Mouse (Mus musculus): Measurements from ENCODE around the gene Acaca.
"Not testable (repeated sequence)": the region's sequence is repeated elsewhere in the genome, so short reads cannot be mapped to it uniquely, and the experiment has no call there.

The Acaca gene

DNA sequence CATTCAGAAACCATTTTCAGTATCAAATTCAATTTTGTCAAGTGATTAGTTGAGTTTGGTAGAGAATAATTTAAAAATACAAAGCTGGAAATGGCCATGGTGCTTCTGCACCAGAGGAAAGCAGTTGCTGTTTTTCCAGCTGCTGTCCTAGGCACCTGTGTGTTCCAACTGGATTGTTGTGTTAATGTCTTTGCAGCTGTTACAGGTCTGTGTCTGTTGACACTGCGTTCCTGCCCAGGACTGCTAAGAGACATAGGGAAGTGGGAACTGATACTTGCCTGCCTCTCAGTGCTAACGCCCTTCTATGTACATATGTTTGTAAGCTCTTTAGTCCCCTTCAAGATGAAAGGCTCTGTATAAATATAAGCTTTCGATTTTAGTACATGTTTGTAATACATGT, 203.4 kb downstream of the Acaca start:
- no peak for DNase-seq (ENCODE audit: low spot score)

DNA sequence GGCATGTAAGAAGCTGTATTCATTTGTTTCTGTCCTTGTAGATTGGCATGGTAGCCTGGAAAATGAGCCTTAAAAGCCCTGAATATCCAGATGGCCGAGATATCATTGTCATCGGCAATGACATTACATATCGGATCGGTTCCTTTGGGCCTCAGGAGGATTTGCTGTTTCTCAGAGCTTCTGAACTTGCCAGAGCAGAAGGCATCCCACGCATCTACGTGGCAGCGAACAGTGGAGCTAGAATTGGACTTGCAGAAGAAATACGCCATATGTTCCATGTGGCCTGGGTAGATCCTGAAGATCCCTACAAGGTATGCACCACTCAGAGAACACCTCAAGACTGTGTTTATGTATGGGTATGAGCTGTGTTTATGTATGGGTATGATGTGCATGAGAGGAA, 208.8 kb downstream of the Acaca start:
- not testable (repeated sequence) for DNase-seq (ENCODE audit: low spot score)

DNA sequence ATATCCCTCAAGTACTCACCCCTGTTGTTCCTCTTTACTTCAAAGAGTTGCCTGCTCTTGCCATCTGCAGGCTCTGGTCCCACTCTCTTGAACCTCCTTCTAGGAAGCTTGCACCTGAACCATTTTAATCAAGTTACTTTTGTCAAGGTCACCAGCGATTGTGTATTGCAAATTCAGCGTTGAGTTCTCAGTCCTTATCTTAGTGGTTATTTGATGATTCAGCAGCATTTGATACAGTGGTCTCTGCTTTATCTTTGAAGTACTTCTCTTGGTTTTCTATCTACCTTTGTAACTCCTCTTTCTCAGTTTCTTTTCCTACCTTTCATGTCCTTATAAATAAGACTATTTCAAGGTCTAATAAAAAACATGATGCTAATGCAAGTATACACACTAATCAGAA, 211.2 kb downstream of the Acaca start:
- no peak for DNase-seq (ENCODE audit: low spot score)

DNA sequence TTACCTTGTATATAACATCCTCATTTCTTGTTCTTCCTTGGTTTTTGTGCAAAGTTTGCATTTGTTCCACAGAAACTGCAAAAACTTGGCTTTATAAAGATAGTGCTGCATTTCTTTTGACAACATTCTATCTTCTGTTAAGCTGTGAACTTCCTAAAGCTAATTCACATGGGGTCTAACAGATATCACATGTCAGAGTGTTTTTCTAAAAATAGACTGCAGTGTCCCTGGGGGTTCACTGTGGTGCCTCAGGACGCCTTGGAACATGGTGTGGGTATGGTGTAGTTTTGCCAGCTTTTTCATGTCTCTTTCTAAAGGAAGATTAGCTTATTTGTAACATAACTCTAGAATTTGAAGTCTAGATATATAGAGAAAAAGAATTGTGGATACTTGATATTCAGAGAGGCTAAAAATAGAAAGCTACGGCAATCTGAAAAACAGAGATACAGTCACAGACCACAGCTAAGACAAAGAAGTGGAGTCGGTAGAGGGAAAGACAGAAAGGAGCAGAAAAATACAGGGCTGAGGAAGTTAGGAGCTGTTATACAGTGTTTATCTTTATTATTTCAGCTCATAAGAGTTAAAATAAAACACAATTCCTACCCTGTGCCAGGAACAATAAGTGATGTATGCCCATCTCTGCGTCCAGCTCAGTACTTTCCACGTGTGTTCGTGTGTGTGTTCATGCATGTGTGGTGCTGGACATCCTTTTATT, 215.2 kb downstream of the Acaca start:
- DNase-seq (ENCODE audit: low spot score): no peak

DNA sequence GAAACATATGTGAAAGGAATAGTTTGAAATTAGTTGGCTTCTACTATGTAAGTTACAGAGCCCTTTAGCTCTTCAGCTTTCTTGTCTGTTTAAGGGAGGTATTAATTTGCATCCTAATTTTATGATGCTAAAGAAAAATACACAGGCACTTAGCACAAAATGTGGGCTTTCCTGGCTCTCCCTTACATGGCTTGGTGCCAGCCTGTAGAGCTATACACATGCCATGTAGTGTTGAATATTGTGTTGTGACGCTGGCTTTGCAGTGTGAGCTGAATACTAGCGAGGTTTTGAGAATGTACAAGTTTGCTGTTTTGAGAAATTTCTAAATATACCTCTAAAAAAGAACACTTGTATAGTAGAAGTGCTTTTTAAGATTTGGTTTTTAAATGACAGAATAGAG, 218.3 kb downstream of the Acaca start:
- DNase-seq (ENCODE audit: low spot score): no peak

DNA sequence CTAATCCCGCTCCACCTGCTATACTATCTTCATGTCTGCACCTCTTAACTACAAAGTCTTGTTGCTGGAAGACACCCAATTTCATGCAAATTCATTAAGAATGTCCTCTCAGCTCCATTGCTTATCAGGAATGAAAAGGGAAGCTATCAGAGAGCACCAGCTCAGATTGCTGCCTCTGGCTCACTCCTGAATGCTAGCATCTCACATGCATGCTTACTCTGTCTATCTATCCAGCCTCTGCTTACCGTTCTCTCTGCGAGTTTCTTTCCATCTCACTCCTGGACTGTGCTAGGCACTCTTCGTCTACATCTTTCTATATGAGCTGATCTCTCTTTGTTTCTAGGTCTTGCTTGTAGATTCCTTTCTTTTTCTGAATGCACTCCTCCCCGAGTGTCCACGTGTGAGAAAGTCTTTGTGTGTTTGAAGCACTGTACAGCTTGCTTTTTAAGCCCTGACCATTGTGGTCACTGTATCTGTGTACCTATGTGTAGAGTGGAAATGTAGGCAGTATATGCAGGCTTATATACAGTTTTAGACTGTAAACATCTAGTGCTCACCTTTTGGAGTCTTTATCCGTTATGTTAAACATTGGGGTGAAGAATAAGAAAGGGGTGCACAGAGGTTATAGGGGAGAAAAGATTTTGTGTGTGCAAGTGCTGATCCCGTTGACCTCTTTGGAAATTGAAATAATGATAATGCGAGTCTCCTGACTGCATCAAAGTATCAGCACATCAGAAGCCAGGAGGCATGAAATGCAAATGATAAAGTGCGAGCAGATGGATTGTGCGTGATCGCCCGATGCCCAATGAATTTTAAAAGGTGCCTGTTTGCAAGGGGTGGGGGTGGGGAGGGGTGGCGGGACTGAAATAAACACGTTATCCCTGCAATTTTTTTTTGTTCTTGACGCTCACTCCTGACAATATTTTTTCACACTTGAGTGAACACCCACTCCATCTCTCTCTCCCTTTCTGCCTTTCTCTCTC, 219.7 kb downstream of the Acaca start:
- DNase-seq (ENCODE audit: low spot score): no peak

DNA sequence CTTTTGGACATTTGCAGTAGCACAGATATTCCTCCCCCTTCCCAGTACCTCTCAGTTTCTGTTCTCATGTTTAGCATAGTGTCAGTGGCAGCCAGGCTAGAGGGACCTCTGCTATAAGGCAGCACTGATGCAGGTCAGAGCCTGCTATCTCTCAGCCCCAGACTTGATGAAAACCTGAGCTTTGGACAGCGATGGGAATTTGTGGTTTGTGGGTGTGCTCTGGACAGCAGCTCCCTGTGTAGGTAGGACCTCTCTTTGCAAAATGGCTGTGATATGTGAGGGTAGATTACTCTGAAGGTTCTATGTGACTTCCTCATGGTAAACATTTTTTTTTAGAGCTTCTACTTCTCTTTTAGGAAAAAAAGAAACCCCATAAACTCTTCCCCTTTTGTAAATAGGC, 221.7 kb downstream of the Acaca start:
- no peak for DNase-seq (ENCODE audit: low spot score)

DNA sequence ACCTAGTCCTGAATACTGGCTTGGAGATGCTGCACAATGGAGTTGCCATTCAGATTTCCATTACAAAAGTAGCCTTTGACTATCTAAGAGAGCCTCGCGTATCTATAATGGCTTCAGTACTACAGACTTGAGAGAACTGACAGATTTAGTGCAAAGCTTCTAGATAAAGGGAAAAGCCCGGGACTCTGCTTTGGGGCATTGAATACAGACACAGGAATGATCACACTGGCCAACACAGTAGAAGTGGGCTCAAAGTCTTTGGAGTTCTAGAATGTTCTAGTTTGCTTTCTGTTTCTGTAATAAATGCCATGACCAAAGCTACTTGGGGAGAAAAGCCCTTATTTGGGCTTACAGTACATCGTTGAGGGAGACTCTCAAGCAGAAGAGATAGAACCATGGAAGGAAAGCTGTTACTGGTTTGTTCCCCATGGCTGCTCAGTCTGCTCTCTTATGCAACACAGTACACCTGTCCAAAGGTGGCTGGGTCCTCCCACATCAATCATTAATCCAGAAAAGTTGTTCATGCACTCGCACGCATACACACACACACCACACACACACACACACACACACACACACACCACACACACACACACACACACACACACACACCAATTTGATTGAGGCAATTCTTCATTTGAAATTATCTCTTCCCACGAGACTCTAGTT, 223.7 kb downstream of the Acaca start:
- DNase-seq (ENCODE audit: low spot score): no peak

DNA sequence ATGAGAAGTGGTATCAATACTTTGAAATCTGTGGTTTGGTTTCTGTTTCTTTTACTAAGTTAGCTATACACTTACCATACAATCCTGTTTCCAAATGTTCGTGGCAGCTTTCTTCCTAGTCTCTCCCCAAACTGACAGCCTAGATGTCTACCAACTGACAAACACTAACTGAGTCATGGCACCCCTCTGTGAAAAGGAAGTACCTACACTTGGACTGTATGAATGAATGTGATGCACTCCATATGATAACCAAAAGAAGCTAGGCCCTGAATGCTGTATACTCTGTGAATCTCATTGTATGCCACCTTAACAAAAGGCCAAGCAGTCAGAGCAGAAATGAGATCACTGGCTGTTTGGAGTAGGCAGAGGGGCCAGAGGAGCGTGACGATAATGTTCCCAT, 227.8 kb downstream of the Acaca start:
- no peak for DNase-seq (ENCODE audit: low spot score)

DNA sequence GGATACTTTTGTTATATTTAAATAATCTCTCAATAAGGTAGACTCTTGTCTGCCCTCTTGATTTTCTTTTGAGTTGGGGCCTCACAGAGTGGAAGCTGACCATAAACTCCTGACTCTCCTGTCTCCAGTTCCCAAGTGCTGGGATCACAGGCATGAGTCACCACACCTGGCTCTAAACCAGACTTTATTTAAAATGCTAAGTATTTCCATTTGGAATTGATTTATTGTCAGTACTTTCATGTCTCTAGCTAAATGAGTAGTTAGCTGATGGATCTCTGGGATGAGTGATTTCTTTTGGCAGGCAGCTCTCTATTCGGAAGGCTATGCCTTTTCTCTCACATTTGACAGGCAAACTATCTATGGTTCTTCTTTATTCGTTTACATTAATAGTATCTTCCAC, 228.3 kb downstream of the Acaca start:
- DNase-seq (ENCODE audit: low spot score): no peak

DNA sequence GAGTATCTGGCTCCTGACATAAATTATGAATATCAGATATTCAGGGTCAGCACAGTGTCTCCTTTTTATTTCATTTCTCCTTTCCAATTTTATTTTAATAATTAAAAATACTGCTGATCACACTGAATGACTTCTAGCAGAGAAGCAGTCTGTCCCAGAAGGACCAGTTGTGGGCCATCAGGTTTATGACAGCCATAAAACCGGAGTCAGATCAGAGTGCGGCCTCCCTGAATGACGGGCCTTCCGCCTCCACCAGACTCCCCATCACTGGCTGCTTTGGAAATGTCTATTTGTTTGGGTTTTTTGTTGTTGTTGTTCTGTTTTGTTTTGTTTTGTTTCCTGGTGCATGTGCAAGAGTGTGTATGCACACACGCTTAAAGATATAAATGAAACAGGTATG, 232.1 kb downstream of the Acaca start:
- DNase-seq (ENCODE audit: low spot score): no peak

DNA sequence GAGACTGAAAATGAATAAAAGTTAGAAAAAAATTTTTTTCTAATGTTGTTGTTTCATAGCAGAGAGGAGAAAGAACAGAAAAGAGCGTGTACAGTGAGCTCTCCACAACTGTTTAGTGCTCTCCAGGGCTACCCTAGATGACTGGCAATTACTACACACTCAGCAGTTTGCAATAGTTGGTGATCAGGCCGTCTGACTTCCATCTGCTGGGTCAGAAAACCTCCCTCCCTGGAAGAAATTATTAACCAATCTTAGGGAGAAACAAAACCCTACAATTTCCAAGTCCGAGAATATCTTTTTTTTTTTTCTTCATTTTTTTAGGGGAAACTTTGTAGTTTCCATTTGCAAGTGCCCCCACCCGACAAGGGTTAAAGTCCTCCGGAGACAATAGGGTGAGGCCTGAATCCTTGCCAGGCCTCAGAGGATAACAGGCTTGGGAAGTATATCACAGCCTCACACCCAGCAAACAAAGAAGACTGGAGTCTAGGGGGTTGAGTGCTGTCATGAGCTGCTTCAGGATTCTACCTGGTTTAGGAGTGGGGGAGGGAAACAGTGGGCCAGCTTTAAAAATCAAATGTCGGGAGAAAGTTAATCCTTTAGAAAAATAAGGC, 233.3 kb downstream of the Acaca start:
- no peak for DNase-seq (ENCODE audit: low spot score)

DNA sequence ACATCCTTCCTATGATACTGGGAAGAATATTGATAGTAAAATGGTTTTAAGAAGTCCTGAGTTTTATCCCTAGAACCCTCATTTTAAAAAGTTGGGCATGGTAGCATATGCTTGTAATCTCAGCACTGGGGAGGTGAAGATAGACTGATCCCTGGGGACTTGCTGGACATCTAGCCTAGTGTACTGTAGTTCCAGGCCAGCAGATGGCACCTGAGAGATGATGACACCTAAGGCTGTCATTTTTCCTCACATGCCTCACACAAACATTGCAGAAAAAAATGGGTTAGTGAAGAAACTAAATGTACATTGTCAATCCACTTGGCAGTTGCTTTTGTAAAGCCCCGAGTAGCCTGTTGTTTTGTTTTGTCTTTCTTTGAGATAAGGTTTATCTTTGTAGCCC, 235.8 kb downstream of the Acaca start:
- DNase-seq (ENCODE audit: low spot score): no peak

DNA sequence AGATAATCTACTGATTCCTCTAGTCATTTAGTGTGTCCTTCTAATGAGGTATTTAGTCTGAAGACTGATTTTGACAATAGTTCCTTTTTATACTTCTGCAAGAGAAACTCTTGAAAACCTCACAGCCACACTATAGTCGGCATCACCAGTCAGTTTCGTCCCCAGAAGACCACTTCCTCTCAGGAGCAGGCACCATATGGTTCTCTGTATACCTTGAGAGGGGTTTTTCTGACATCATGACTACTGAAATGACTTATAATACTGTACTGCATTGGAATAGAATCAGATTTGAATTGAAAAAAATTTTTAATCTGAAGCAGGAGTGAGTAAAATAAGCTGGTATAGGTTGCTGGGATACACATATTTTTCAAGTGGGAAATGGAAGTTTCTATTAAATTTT, 239.4 kb downstream of the Acaca start:
- no peak for DNase-seq (ENCODE audit: low spot score)

DNA sequence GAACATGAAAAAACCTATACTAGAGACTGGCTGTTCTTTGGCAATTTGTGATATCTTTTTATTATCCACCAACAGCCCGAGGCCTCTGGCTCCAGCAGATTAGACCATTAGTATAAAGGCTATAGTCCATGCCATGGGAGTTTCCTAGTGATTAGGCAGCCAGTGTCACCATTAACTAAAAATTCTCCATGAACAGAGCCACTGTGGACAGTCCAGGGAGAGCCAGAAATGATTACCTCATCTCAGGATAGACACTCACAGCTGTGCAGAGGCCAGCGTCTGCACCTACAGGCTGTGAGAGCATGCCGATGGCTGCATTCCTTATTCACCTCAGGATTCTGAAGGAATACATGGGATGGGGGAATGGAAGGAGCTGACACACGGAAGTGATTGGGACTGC, 243.7 kb downstream of the Acaca start:
- no peak for DNase-seq (ENCODE audit: low spot score)

DNA sequence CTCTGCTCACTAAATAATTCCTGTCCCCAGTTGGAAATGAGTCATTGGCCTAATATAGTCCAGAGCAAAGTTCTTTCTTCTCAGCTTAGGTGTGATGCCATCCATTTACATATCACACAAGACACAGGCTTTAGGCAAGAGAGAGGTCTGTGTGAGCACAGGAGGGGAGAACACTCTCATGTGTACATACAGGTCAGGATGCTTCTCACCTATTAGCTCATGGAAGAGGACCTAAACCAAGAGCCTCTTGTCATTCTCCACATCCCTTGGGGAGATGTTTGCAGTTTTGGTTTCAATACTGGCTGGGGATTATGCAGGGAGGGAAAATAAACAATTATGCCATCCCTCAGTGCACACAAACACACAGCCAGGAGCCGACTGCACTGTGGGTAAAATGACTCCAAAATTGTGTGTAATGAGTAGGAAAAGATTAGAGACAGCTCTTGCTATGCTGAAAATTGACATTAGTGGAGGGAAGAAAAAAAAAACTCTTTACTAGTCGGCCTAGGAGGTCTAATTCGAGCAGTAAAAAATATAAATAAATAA, 246.6 kb downstream of the Acaca start:
- DNase-seq (ENCODE audit: low spot score): no peak

DNA sequence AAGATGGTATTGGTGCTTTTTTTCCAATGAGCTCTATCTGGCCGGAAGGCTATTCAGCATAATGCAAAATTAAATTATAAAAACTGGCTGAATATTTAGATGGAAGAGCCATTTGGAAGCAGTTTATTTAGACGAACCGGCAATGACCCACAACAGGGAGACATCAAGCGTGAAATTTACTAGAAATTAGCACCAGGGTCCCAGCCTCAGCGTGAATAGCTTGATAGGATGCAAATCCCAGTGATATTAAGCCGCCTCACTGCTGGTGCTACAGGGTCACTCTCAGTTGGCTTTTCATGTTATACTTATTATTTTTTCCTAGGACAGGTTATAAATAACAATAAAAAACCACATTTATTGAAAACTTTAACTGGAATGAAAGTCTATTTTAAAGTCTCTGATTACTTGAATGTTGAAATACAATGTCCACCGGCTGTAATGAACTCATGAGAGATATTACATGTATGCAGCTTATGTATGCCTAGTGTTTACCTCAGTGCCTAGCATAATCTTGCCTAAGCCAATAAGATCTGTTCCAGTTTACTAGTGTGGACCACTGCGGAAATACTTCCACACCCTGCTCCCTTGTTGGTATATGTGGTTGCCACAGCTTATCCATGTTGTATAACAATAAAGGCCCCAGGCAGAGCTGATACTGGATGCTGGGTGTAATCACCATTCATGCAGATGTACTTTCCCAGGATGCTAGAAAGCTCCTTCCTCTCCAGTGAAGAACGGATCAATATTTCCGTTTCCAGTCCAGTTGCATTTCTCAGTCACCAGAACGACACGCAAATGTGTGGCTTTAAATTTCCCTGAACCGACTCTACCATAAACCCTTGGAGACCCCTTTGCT, 247.3 kb downstream of the Acaca start:
- DNase-seq (ENCODE audit: low spot score): no peak

DNA sequence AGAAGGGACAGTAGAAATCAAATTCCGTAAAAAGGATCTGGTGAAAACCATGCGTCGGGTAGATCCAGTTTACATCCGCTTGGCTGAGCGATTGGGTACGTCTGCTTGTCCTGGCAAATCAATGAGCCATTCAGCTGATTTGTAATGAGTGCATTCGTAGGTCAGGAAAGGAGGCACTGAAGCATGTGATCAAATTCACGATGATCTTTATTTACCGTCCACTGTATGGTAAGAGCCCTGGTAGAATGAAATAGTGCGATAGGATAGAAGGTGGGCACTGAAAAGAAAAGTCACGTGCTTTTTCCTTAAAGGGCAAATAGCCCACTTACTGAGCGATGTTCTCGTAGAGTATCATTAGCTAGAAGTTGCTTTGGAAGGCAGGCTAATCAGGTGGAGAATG, 253.0 kb downstream of the Acaca start:
- DNase-seq (ENCODE audit: low spot score): no peak

DNA sequence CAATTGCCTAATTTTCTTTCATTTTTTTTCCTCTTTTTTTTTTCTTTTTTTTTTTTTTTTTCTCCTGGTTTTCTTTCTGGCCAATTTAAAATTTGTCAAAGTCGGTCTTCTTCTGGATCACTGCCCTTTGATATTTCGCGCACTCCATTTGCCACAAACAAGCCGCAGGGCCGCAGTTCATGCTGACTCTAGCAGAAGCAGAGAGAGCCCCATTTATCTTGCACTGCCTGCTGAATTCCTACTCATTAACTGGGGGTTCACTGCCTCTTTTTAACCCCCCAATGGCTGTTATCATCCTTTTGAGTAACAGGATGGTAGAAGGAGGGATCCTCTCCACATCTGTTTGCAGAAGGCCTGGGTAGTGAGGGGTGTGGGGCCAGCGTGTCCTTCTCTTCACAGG, 254.4 kb downstream of the Acaca start:
- no peak for DNase-seq (ENCODE audit: low spot score)

DNA sequence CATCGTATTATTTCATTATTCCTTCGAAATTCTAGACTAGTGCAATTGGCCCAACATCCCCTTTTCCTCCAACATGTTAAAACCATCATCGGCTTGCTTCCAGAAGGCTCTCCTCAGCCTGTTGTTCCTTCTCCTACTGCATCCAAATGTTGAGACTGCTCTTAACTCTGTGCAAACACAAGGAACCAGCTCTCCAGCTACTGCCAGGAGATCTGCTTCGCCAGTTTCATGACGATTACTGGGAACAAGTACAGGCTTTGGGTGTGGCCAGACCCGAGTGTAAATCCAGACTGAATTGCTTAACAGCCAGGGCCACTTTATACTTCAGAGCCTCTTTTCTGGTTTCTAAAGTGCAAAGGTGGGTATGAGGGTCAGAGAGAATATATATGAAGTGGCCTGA, 259.9 kb downstream of the Acaca start:
- DNase-seq (ENCODE audit: low spot score): no peak

DNA sequence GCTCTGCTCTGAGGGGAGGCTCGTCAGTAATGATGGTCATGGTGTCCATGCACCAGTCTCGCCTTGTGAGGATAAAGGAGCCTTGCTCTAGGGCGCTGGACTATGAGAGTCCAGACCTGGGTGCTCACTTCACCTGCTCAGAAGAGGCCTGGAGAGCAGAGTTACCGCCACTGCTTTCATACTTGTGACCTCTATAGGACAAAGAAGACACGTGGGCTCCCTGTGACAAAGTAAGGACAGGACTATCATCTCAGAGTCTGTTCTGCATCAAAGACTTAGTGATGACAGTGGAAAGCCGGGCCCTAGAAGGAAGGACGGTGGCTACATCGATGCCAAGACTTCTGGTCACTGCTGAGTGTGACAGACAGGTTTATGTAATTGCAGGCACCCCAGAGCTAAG, 261.7 kb downstream of the Acaca start:
- DNase-seq (ENCODE audit: low spot score): no peak
